8 mouse cellular contexts compared by ENCODE assay signal in the genomic region with DNA sequence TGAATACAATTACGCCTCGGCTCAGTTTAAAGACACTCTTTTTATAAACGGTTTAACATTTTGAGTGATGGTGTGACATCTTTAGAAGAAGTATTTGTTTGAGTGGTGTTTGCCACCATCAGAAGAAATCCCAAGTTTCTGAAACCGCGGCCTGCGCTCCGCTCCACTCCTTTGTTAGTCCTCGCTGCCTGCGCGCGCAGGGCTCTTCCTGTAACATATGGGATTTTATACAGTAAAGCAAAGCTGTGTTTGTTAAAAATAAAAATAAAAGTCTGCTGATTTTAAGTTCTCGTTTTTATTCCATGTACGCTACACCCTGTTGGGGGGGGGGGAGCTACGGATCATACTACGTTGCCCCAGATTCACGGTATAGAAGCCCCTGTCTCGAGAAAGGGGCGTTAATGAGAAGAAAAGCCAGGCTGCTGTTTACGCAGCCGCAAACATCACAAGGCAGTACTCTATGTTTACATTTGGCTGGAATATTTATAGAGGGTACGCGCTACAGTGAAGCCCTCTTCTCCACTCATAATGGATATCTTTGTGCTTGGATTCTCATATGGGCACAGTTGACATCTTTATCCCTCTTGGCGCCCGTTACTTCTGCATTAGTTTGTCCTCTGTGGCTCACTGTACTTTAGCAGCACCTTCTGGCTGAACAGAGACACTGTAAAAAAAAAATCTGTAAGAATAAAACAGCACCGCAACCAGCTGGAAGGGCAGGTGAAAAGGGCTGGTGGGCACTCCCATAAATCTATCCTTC.
DNase-seq lines count a peak whose midpoint lies in the region; ATAC-seq lines count a peak whose summit lies in the region.

No protein-coding gene starts in this region.

- H3K4me2 ChIP-seq in forebrain, embryonic 12.5 days, result no peak overlapping the region
- H3K4me2 ChIP-seq in forebrain, embryonic 11.5 days (ENCODE audit: low read depth, low read length, severe bottlenecking), result no peak overlapping the region
- peak overlapping the region; percentile 31 for H3K4me2 ChIP-seq in neural tube, embryonic 13.5 days

- no peaks in the 10 kb centered on the region for H3K27me3 ChIP-seq in forebrain, embryonic 12.5 days
- no peaks in the 10 kb centered on the region for H3K27me3 ChIP-seq in forebrain, embryonic 11.5 days (ENCODE audit: control insufficient read depth, insufficient read depth, low read length)
- peaks cover 3% of the 10 kb centered on the region; the same call in 1 of the 2 replicates for H3K27me3 ChIP-seq in neural tube, embryonic 13.5 days

- WGBS in forebrain, embryonic 12.5 days, result 78% methylated on average over 25 of the region's 25 CpGs
- WGBS in forebrain, embryonic 11.5 days, result 88% methylated on average over 25 of the region's 25 CpGs
- 68% methylated on average over 25 of the region's 25 CpGs for WGBS in neural tube, embryonic 13.5 days

- no peak overlapping the region for H3K9ac ChIP-seq in forebrain, embryonic 12.5 days
- no peak overlapping the region for H3K9ac ChIP-seq in forebrain, embryonic 11.5 days (ENCODE audit: low read length)
- H3K9ac ChIP-seq in neural tube, embryonic 13.5 days, result no peak overlapping the region

- no peak overlapping the region for H3K4me3 ChIP-seq in forebrain, embryonic 12.5 days (replicated peaks)
- H3K4me3 ChIP-seq in forebrain, embryonic 11.5 days (ENCODE audit: low read depth, low read length), result no peak overlapping the region
- no peak overlapping the region for H3K4me3 ChIP-seq in neural tube, embryonic 13.5 days

- no peak for DNase-seq in forebrain, embryonic 11.5 days (ENCODE audit: low spot score)
- peak; percentile 11 for DNase-seq in thymus, postnatal 14 days
- DNase-seq in thymus, postnatal 10 days (ENCODE audit: low spot score in 2 of 2), result no peak
- peak; percentile 12 to 19 for DNase-seq in layer of hippocampus, postnatal 36 days
- no peak for DNase-seq in c-Kit-positive CD71-positive TER-119-positive erythroid progenitor cells, embryonic 14.5 days (ENCODE audit: low spot score)
- DNase-seq in urinary bladder, adult 2 months (ENCODE audit: low spot score), result no peak

- H3K27ac ChIP-seq in forebrain, embryonic 12.5 days, result no peak overlapping the region
- no peak overlapping the region for H3K27ac ChIP-seq in forebrain, embryonic 11.5 days (ENCODE audit: low read depth, low read length)
- no peak overlapping the region for H3K27ac ChIP-seq in neural tube, embryonic 13.5 days (replicated peaks)

- H3K4me1 ChIP-seq in forebrain, embryonic 12.5 days, result no peaks in the 10 kb centered on the region
- no peaks in the 10 kb centered on the region for H3K4me1 ChIP-seq in forebrain, embryonic 11.5 days (replicated peaks; ENCODE audit: control insufficient read depth, insufficient read depth, low read length)
- H3K4me1 ChIP-seq in neural tube, embryonic 13.5 days (replicated peaks), result no peaks in the 10 kb centered on the region

- no peaks in the 10 kb centered on the region for H3K9me3 ChIP-seq in forebrain, embryonic 12.5 days
- no peaks in the 10 kb centered on the region for H3K9me3 ChIP-seq in forebrain, embryonic 11.5 days (ENCODE audit: control insufficient read depth, low read length)
- no peaks in the 10 kb centered on the region for H3K9me3 ChIP-seq in neural tube, embryonic 13.5 days

- ATAC-seq in forebrain, embryonic 12.5 days (ENCODE audit: low FRiP score), result peak; percentile 53; the same call in 1 of the 2 replicates
- ATAC-seq in forebrain, embryonic 11.5 days (replicated peaks; ENCODE audit: low FRiP score), result no peak
- ATAC-seq in neural tube, embryonic 13.5 days (ENCODE audit: low read depth), result peak; percentile 66

- no peaks in the 10 kb centered on the region for H3K36me3 ChIP-seq in forebrain, embryonic 12.5 days (replicated peaks)
- H3K36me3 ChIP-seq in forebrain, embryonic 11.5 days (ENCODE audit: control insufficient read depth, insufficient read depth, low read length), result no peaks in the 10 kb centered on the region
- no peaks in the 10 kb centered on the region for H3K36me3 ChIP-seq in neural tube, embryonic 13.5 days

Comparison
In these comparisons a context has a peak if more than half of its experiments do, and no peak if none do; other contexts are left out.
1. DNase-seq: peak in thymus, postnatal 14 days (single experiment) and layer of hippocampus, postnatal 36 days (2 of 2); none in forebrain, embryonic 11.5 days (single experiment), thymus, postnatal 10 days (0 of 2), c-Kit-positive CD71-positive TER-119-positive erythroid progenitor cells, embryonic 14.5 days (single experiment) and urinary bladder, adult 2 months (single experiment).